Mouse (Mus musculus): ENCODE measurements at regions not wholly inside any gene's neighbourhood (a gene's known extent, or its start where the extent isn't known, plus 50 kb on each side); places are given as distances from the start of the nearest gene placed in this dataset.

- peak; percentile 33 for DNase-seq (ENCODE audit: low read depth)
These were observed 74.0 kb downstream of the Nxf2 start for GRCm38 (mm10) chrX:134890583-134890982.

GRCm38 (mm10) chrX:134889634-134890033 lies 74.9 kb downstream of the Nxf2 start:
- peak; percentile 9 for DNase-seq (ENCODE audit: low read depth)

- DNase-seq (ENCODE audit: low read depth): peak; percentile 37
These were observed 73.3 kb upstream of the Armcx2 start for GRCm38 (mm10) chrX:134882334-134882733.

GRCm38 (mm10) chrX:134879877-134880276 lies 70.9 kb upstream of the Armcx2 start:
- no peak for DNase-seq (ENCODE audit: low read depth)

GRCm38 (mm10) chrX:134878870-134879269 lies 69.8 kb upstream of the Armcx2 start:
- DNase-seq (ENCODE audit: low read depth): no peak

GRCm38 (mm10) chrX:134874696-134875095 lies 65.7 kb upstream of the Armcx2 start:
- DNase-seq (ENCODE audit: low read depth): peak; percentile 40

- no peak for DNase-seq (ENCODE audit: low read depth)
These were observed 64.6 kb upstream of the Armcx2 start for GRCm38 (mm10) chrX:134873651-134874050.

GRCm38 (mm10) chrX:134861641-134862040 lies 52.6 kb upstream of the Armcx2 start:
- no peak for DNase-seq (ENCODE audit: low read depth)

Measured in NIH3T3 (cell line).